Mouse (Mus musculus) liver, embryonic 11.5 days (tissue): ENCODE data around the gene Zfpl1. TPM values are rescaled to one million over a fixed set of nuclear protein-coding genes. Genes with fewer than 3 reads are reported as not detected.

Experiments used
- ATAC-seq: fragments of 200-750 bp; cut with Nextera tagmentation; replicated peaks from 2 replicates; pipeline ENCODE4 v1.8.0; 2017; ENCODE audit warnings: moderate number of reproducible peaks, mild to moderate bottlenecking, moderate TSS enrichment, moderate library complexity; ENCODE audit not compliant: low FRiP score
- DNase-seq: peaks from one replicate; pipeline ENCODE4 v3.0.0-alpha.2; 2017; ENCODE audit warnings: low spot score
- H3K27ac ChIP-seq: fragments of 300-500 bp; sonication (generic); 2 replicates; pipeline ENCODE4 v1.5.1; 2014; ENCODE audit warnings: mild to moderate bottlenecking, low read depth, low read length, control low read depth
- H3K27me3 ChIP-seq: fragments of 300-500 bp; sonication (generic); replicated peaks from 2 replicates; pipeline ENCODE4 v1.6.1; 2014; ENCODE audit warnings: low read length, mixed read lengths; ENCODE audit not compliant: control insufficient read depth, insufficient read depth
- H3K36me3 ChIP-seq: fragments of 300-500 bp; sonication (generic); 2 replicates; pipeline ENCODE4 v1.6.1; 2014; ENCODE audit warnings: mild to moderate bottlenecking, low read length, moderate library complexity, mixed read lengths; ENCODE audit not compliant: control insufficient read depth, insufficient read depth
- H3K4me1 ChIP-seq: fragments of 300-500 bp; sonication (generic); replicated peaks from 2 replicates; pipeline ENCODE4 v1.6.1; 2014; ENCODE audit warnings: low read length, mixed read lengths; ENCODE audit not compliant: control insufficient read depth, insufficient read depth
- H3K4me2 ChIP-seq: fragments of 300-500 bp; sonication (generic); 2 replicates; pipeline ENCODE4 v1.6.1; 2014; ENCODE audit warnings: mild to moderate bottlenecking, control low read depth, moderate library complexity
- H3K4me3 ChIP-seq: fragments of 300-500 bp; sonication (generic); 2 replicates; pipeline ENCODE4 v1.5.1; 2014; ENCODE audit warnings: low read depth, low read length, control low read depth
- H3K9ac ChIP-seq: fragments of 300-500 bp; sonication (generic); 2 replicates; pipeline ENCODE4 v1.6.1; 2014; ENCODE audit warnings: low read depth, low read length, control low read depth
- H3K9me3 ChIP-seq: fragments of 300-500 bp; sonication (generic); 2 replicates; pipeline ENCODE4 v1.6.1; 2016; ENCODE audit warnings: low read length, inconsistent platforms, mixed read lengths; ENCODE audit not compliant: control insufficient read depth
- WGBS: fragments of 180-500 bp; shearing (Covaris S2); extraction: QIAGEN DNeasy Blood & Tissue Kit; methylation state at CpG from one replicate; pipeline ENCODE4 v1.1.7; 2014; 5-methylcytosine and 5-hydroxymethylcytosine counted together
- polyA plus RNA-seq: library from polyadenylated mRNA; unstranded; fragments of >200 nt; fragmentation: Nextera tagmentation; extraction: Ambion mirVana; gene quantifications from 2 replicates; pipeline ENCODE4 v1.2.1, GENCODE M21; 2014

Zfpl1 gene
- polyA plus RNA-seq, 1 experiment from 2014 or later, result 52.3 TPM

DNA sequence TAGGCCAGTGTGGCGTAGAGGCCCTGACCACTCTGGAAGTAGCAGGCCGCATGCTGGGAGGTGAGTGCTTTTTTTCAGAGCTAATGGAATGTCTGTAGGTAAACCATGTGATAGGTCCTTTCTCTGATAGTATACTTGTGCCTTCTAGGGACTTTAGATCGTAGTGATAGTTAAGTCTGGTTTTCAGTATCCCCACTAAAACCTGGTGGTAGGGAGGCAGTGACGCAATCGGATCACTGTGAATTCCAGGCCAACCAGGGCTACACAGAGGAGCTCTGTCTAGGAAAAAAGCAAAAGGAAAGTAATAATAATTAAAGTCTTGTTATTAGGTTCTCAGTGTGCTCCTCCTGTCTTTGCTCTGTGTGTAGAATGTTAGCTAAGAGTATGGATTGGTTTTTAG, 26.2 kb downstream of the Zfpl1 start:
- H3K27me3 ChIP-seq, result no peaks in the 10 kb centered on the region
- peak overlapping the region; percentile 91 for H3K4me3 ChIP-seq
- peaks cover 20% of the 10 kb centered on the region for H3K4me1 ChIP-seq
- 12% methylated on average over 5 of the region's 5 CpGs for WGBS
- H3K27ac ChIP-seq, result peak overlapping the region; percentile 85
- no peak for ATAC-seq
- H3K36me3 ChIP-seq, result peaks cover 28% of the 10 kb centered on the region
- no peak for DNase-seq
- no peaks in the 10 kb centered on the region for H3K9me3 ChIP-seq
- H3K4me2 ChIP-seq, result peak overlapping the region; percentile 85
- H3K9ac ChIP-seq, result peak overlapping the region; percentile 97

DNA sequence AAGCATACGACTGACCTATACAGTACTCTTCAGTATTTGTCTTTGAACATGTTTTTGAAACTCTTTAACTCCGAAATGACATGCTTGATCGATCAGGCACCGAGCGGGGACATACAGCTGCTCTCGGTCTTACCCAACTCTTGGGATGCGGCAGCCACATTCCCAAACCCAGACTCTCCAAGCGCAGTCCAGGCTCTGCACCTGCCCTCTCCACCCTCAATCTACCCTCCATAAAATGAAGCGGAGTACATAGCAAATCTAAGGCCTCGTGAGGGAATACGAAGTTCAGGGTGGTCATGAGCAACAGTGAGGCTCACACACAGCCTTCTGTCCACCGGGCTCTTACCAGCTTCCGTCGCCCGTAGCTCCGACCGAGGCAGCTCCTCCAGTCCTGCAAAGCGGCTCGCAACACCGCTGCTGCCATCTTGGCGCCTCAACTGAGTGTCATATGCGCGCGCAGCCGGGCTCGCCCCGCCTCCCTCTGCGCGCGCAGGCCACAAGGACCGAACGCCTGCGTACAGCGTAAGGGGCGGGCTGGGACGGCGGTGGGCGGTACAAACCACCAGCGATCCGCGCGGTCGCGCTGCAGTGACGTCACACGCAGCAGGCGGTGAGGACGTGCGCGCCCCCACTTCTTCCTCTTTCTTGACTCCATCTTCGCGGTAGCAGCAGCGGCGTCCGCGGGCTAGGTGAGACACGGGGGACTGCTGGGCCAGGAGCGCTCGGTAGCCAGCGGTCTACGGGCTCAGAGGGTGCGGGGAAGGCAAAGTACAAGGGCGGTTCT, 27.3 kb downstream of the Zfpl1 start, which contains the start of the genes Mrpl49 and Fau:
Mrpl49 (minus strand) TSS at position 473 of the 784 bp plus-strand sequence.
Fau (plus strand) TSS at position 532 of the 784 bp plus-strand sequence.
- no peaks in the 10 kb centered on the region for H3K27me3 ChIP-seq
- DNase-seq (peak; percentile 97), ATAC-seq (peak; percentile 80)
- peak within 1 kb of the TSS; percentile 91 for H3K4me3 ChIP-seq
- WGBS, result under 1% methylated on average over 63 of the region's 63 CpGs
- peak within 1 kb of the TSS; percentile 97 for H3K9ac ChIP-seq
- peaks cover 38% of the 10 kb centered on the region for H3K36me3 ChIP-seq
- H3K27ac ChIP-seq, result peak within 1 kb of the TSS; percentile 85
- no peaks in the 10 kb centered on the region for H3K9me3 ChIP-seq
- peaks cover 19% of the 10 kb centered on the region for H3K4me1 ChIP-seq
- H3K4me2 ChIP-seq, result peak within 1 kb of the TSS; percentile 85

DNA sequence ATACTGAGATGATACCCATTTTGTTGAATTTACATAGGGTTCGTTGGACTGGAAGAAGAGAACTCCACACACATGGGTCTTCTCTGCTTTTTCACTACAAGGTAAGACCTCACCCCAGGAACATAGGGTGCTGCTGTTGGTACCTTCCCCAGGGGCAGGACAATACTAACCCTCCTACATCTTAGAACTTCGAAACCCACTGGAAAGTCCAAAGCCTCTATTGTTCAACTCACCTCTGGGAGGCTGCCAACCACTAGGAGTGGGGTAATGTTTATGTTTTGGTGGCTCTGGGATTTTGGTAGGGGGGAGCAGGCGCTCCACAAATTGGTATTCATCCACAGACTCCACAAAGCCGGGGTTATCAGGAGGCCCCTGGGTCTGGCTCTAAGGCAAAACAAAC, 28.1 kb downstream of the Zfpl1 start:
- Histone ChIP-seq H3K9ac (peak overlapping the region; percentile 97), H3K9me3 (no peaks in the 10 kb centered on the region), H3K4me2 (peak overlapping the region; percentile 80), H3K4me3 (peak overlapping the region; percentile 91), H3K4me1 (peaks cover 13% of the 10 kb centered on the region; the same call in 1 of the 2 replicates), H3K27ac (no peak overlapping the region), H3K36me3 (peaks cover 45% of the 10 kb centered on the region), H3K27me3 (no peaks in the 10 kb centered on the region)
- WGBS, result 58% methylated on average over 4 of the region's 4 CpGs
- ATAC-seq (no peak), DNase-seq (no peak)

DNA sequence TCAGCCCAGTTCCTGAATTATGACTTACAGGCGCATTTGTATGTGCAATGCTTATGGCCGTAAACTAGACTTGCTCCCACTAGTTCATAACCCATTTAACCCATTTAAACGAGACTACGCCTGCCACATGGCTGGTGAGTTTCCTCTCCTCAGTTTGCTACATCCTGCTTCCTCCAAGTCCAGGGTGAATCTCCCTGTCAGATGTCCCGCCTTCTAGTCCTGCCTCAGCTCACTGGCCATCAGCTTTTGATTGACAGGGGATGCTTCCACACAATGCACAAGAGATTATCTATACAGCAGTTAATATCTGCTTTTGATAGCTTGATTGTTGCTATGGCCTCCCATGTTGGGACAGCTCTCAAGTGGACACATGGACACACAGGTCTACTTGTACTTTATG, 30.5 kb downstream of the Zfpl1 start:
- peaks cover 64% of the 10 kb centered on the region for H3K36me3 ChIP-seq
- H3K4me3 ChIP-seq, result no peak overlapping the region
- H3K27me3 ChIP-seq, result no peaks in the 10 kb centered on the region
- H3K4me2 ChIP-seq, result no peak overlapping the region
- 0 out of 2 replicates have a peak overlapping the region, but pooled peaks have one; percentile 13 for H3K9ac ChIP-seq
- no peaks in the 10 kb centered on the region for H3K9me3 ChIP-seq
- ATAC-seq (no peak), DNase-seq (no peak)
- H3K4me1 ChIP-seq, result peaks cover 13% of the 10 kb centered on the region; the same call in 1 of the 2 replicates
- WGBS, result 86% methylated on average over 5 of the region's 5 CpGs
- no peak overlapping the region for H3K27ac ChIP-seq

DNA sequence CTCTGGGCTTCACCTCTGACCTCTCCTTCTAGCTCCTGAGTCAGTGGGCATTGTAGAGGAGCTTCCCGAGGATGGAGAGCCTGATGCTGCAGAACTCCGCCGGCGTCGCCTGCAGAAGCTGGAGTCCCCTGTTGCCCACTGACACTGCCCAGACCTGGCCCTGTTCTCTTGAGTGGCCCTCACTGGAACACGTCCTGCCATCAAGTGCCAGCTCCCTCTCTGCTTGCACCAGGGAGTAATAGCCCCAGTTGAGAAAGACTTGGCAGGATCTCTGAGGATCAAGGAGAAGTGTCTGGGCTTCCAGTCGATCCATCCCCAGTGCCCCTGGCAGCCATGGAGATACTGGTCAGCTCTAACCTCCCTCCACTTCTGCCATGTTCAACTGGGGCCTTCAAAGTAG, 32.2 kb downstream of the Zfpl1 start:
- H3K9ac ChIP-seq, result no peak overlapping the region
- no peak for ATAC-seq

DNA sequence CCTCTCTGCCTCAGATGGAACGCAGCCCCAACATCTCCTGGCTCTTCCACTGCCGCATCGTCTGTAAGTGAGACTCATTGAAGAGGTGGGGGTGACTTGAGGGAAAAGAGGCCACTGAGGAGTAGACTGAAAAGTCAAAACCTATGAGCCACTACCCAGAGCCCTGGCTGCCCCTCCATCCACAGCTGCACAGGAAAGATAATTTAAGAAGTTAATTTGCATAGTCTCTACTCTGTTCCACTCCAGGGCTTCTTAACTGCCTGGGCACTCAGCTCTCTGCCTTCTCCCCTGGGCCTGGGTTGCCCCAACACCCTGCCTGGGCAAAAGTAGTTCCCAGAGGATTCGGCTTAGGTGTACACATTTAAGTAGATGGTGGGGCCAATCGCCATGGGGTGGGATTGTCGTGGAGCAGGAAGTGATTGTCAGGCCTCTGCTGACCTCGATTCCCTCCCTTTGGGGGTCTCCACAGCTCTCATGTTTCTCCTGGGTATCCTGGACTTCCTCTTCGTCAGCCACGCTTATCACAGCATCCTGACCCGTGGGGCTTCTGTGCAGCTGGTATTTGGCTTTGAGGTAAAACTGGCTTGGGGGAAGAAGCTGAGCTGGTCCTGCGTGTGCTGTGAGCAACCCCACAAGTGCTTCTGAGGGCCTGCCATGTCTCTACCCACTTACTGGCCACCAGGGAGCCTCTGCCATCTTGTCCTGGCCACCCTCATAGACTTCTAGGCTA, 35.9 kb downstream of the Zfpl1 start:
- peak overlapping the region; percentile 10; the same call in 1 of the 2 replicates for H3K27ac ChIP-seq
- ATAC-seq (peak; percentile 17; the same call in 1 of the 2 replicates), DNase-seq (no peak)
- H3K27me3 ChIP-seq, result no peaks in the 10 kb centered on the region
- peaks cover 48% of the 10 kb centered on the region for H3K36me3 ChIP-seq
- H3K4me2 ChIP-seq, result peak overlapping the region; percentile 85
- H3K4me3 ChIP-seq, result peak overlapping the region; percentile 14; the same call in 1 of the 2 replicates
- 71% methylated on average over 11 of the region's 11 CpGs for WGBS
- H3K4me1 ChIP-seq, result peaks cover 14% of the 10 kb centered on the region; the same call in 1 of the 2 replicates
- H3K9me3 ChIP-seq, result no peaks in the 10 kb centered on the region
- no peak overlapping the region for H3K9ac ChIP-seq

More for the DNA sequence above, 32.2 kb downstream of the Zfpl1 start:
- Histone ChIP-seq H3K9me3 (no peaks in the 10 kb centered on the region), H3K27me3 (no peaks in the 10 kb centered on the region), H3K27ac (no peak overlapping the region), H3K4me3 (no peak overlapping the region), H3K4me2 (no peak overlapping the region), H3K4me1 (peaks cover 19% of the 10 kb centered on the region), H3K36me3 (peaks cover 65% of the 10 kb centered on the region)
- 87% methylated on average over 7 of the region's 7 CpGs for WGBS
- DNase-seq, result no peak

DNA sequence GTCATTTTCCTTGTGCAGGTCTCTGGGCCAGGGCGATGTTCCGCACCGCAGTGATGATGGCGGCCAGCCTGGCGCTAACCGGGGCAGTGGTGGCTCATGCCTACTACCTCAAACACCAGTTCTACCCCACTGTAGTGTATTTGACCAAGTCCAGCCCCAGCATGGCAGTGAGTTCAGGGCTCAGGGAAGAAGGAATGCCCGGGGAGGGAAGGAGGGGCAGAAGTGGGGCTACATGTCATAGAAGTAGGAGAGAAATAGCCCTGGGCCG, 36.9 kb downstream of the Zfpl1 start:
- ATAC-seq (no peak), DNase-seq (no peak)
- Histone ChIP-seq H3K9me3 (no peaks in the 10 kb centered on the region), H3K4me3 (peak overlapping the region; percentile 88), H3K4me1 (peaks cover 14% of the 10 kb centered on the region; the same call in 1 of the 2 replicates), H3K4me2 (peak overlapping the region; percentile 85), H3K27ac (peak overlapping the region; percentile 42; the same call in 1 of the 2 replicates), H3K27me3 (no peaks in the 10 kb centered on the region), H3K36me3 (peaks cover 38% of the 10 kb centered on the region), H3K9ac (peak overlapping the region; percentile 96)
- 72% methylated on average over 8 of the region's 8 CpGs for WGBS

DNA sequence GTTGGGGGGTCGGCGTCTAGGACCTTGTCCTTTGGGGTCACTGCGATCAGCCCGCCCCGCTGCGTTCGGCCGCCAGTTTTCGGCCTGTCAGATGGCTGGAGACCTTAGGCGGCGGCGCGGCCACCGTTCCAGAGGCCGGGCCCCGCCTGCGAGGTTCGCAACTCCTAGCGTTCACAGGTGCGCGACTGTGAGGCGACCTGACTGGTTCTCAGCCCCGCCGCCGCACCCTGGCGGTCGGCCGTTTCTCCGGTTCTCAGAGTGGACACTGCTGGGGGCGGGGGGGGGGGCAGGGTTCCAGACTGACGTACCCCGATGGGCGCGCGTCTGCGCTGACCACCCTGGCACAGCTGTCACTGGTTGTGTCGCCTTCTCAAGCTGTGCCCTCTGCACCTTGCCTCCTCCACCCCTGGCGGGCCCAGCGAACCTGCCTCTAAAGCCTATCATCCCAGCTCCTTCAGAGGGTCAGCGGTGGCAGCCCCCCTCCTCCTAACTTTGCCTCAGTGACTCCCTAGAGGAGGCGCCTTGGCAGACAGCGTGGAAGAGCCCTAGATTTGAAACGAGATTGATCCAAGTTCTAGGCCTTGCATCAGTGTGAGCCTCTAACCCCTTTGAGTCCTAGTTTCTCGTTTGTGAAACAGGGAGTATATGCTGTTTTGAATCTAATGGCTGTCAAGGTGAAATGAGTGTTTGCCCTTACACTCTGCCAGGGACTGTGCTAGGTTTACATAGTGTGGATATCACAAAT, 37.4 kb downstream of the Zfpl1 start:
- WGBS, result 1% methylated on average over 44 of the region's 44 CpGs
- Histone ChIP-seq H3K27me3 (no peaks in the 10 kb centered on the region), H3K9me3 (no peaks in the 10 kb centered on the region), H3K36me3 (peaks cover 33% of the 10 kb centered on the region), H3K4me2 (peak overlapping the region; percentile 85), H3K4me1 (peaks cover 14% of the 10 kb centered on the region; the same call in 1 of the 2 replicates), H3K4me3 (peak overlapping the region; percentile 88), H3K27ac (peak overlapping the region; percentile 99), H3K9ac (peak overlapping the region; percentile 96)
- DNase-seq, result no peak
- ATAC-seq, result peak; percentile 8; the same call in 1 of the 2 replicates
